Mouse (Mus musculus) limb, embryonic 10.5 days (tissue): Measurements from ENCODE around the gene Plce1. TPM values are rescaled to one million over a fixed set of nuclear protein-coding genes. Genes with fewer than 3 reads are reported as not detected.

Experiments
- DNase-seq: peaks from one replicate; pipeline ENCODE4 v3.0.0-alpha.2; 2017; ENCODE audit warnings: low spot score
- H3K27ac ChIP-seq: fragments of 300-500 bp; sonication (generic); 2 replicates; pipeline ENCODE4 v1.5.1; 2016; ENCODE audit warnings: mild to moderate bottlenecking
- H3K27me3 ChIP-seq: fragments of 300-500 bp; sonication (generic); 2 replicates; pipeline ENCODE4 v1.6.1; 2016; ENCODE audit warnings: low read depth, mild to moderate bottlenecking; ENCODE audit not compliant: poor library complexity, severe bottlenecking
- H3K36me3 ChIP-seq: fragments of 300-500 bp; sonication (generic); 2 replicates; pipeline ENCODE4 v1.6.1; 2016; ENCODE audit warnings: mild to moderate bottlenecking, moderate library complexity
- H3K4me1 ChIP-seq: fragments of 300-500 bp; sonication (generic); 2 replicates; pipeline ENCODE4 v1.6.1; 2016
- H3K4me3 ChIP-seq: fragments of 300-500 bp; sonication (generic); 2 replicates; pipeline ENCODE4 v1.5.1; 2016; ENCODE audit warnings: mild to moderate bottlenecking, moderate library complexity
- H3K9me3 ChIP-seq: fragments of 300-500 bp; sonication (generic); replicated peaks from 2 replicates; pipeline ENCODE4 v1.6.1; 2016; ENCODE audit warnings: mild to moderate bottlenecking
- WGBS: fragments of 180-500 bp; shearing (Covaris S2); methylation state at CpG from one replicate; pipeline ENCODE4 v1.1.7; 2016; 5-methylcytosine and 5-hydroxymethylcytosine counted together
- polyA plus RNA-seq: library from polyadenylated mRNA; unstranded; fragments of >200 nt; fragmentation: Nextera tagmentation; extraction: Ambion mirVana; gene quantifications from 2 replicates; pipeline ENCODE4 v1.2.1, GENCODE M21; 2016

Gene Plce1
- polyA plus RNA-seq, 1 experiment from 2014 or later: 2.6 TPM

DNA sequence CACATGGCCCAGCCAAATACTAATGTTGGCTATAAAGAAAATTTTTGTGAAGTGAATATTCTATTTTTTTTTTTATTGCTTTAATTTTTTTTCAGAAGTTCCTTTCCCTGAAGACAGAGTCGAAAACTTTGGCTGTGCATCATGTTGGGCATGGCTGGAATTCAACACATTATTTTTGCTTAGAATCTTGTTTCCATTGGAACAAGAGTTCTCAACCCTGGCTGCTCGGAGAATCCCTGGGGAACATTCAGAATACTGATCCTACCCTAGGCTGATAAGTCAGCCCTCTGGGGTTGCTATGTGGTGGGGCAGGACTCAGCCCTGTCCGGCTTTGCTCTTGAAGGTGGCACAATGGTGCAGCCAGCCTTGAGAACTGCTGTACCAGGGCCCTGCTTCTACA is 118.1 kb downstream of the Plce1 start:
- H3K4me3 ChIP-seq: no peak overlapping the region
- 91% methylated on average over 3 of the region's 3 CpGs for WGBS
- no peaks in the 10 kb centered on the region for H3K36me3 ChIP-seq
- DNase-seq: no peak
- no peaks in the 10 kb centered on the region for H3K9me3 ChIP-seq
- H3K4me1 ChIP-seq: peaks cover 14% of the 10 kb centered on the region
- no peaks in the 10 kb centered on the region for H3K27me3 ChIP-seq
- no peak overlapping the region for H3K27ac ChIP-seq

DNA sequence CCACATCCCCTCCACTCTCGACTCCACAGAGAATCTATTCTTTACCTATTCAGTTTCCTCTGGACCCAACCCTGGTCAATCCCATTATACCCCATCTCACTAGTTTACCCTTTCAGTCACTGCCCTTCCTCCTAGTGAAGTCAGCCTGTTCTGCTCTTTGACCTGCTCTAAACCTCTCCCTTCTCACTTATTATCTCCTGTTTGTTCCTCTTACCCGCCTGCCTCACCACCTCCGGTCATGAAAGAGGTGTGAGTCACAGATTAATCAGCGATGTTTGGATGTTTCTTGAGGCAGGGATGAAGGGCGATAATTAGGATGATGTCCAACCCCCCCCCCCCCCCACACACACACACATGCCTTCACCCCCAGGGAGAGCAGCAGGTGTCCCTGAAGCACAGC is 120.2 kb downstream of the Plce1 start:
- WGBS: 78% methylated on average over 5 of the region's 5 CpGs
- no peak for DNase-seq
- Histone ChIP-seq H3K36me3 (no peaks in the 10 kb centered on the region), H3K4me3 (no peak overlapping the region), H3K27ac (no peak overlapping the region), H3K9me3 (no peaks in the 10 kb centered on the region), H3K4me1 (peaks cover 10% of the 10 kb centered on the region), H3K27me3 (no peaks in the 10 kb centered on the region)

DNA sequence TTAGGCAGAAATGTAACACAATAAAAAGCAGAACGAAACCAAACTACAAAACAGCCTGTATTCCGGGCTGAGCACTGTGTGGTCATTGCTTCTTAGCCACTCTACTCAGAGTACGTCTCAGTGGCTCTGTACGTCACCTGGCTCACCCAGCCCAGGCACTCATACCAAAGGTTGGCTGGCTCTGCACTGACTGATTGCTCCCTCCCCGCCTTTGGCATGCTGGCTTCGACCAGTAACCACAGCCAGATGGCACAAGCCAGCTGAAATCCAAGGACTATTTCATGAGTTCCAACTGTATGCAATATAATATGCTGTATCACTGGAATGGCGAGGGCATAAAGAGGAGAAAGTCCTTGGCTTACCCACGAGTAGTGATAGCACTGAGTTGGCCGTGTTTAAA is 121.9 kb downstream of the Plce1 start:
- Histone ChIP-seq H3K36me3 (no peaks in the 10 kb centered on the region), H3K27me3 (no peaks in the 10 kb centered on the region), H3K9me3 (no peaks in the 10 kb centered on the region), H3K4me1 (peaks cover 8% of the 10 kb centered on the region), H3K27ac (no peak overlapping the region), H3K4me3 (no peak overlapping the region)
- WGBS: 79% methylated on average over 9 of the region's 9 CpGs
- DNase-seq: no peak

DNA sequence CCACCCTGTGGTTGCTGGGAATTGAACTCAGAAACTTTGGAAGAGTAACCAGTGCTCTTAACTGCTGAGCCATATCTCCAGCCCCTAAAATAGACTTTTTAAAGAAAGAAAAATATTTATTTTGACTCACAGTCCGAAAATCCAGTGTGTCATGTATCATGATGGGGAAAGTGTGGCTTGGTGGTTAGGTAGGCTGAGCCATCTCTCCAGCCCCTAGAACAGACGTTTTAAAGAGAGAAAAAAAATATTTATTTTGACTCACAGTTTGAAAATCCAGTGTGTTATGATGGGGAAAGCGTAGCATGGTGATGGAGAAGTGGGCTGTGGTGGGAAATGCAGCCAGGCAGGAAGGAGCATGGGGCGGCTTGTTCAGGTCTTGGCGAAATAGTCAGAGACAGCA is 126.3 kb downstream of the Plce1 start:
- no peak overlapping the region for H3K4me3 ChIP-seq
- WGBS: 88% methylated on average over 5 of the region's 5 CpGs

DNA sequence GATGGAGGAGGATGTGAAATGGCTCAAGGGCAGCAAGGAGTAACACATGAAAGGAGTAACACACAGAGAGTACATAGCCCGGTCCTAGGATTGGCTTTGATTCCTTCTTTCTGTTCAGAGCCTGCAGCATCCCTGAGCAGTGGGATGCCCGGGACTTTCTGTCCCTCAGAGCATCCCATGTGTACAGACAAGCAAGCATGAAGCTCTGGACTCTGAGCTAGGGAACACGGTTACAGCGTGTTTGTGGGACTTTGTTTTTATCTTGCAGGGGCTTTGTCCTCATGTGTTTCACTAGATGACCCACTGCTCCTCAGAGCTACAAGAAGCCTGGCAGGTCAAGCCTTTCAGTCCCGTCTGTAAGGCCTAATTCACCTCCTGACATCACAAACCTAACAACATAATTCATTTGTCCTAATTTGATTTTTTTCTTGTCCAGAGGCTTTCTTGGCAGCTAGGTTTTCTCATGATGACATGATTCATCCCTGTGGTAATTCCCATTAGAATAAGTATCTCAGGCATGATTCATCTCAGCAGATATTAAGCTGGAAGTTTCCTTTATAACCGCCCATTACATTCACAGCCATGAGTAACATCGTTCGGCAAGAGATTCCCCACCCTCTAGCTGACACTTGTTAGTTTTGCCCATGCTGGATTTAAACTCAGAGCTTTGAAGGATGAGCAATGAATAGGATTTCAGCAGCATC is 128.2 kb downstream of the Plce1 start:
- Histone ChIP-seq H3K4me1 (no peaks in the 10 kb centered on the region), H3K27ac (no peak overlapping the region), H3K27me3 (no peaks in the 10 kb centered on the region), H3K9me3 (no peaks in the 10 kb centered on the region), H3K36me3 (no peaks in the 10 kb centered on the region), H3K4me3 (no peak overlapping the region)
- DNase-seq: no peak
- WGBS: 86% methylated on average over 8 of the region's 8 CpGs

More for the DNA sequence above, 126.3 kb downstream of the Plce1 start:
- Histone ChIP-seq H3K9me3 (no peaks in the 10 kb centered on the region), H3K4me1 (0 out of 2 replicates have a peak, but pooled peaks cover 3% of the 10 kb centered on the region), H3K36me3 (no peaks in the 10 kb centered on the region), H3K27ac (no peak overlapping the region), H3K27me3 (no peaks in the 10 kb centered on the region)
- DNase-seq: no peak

DNA sequence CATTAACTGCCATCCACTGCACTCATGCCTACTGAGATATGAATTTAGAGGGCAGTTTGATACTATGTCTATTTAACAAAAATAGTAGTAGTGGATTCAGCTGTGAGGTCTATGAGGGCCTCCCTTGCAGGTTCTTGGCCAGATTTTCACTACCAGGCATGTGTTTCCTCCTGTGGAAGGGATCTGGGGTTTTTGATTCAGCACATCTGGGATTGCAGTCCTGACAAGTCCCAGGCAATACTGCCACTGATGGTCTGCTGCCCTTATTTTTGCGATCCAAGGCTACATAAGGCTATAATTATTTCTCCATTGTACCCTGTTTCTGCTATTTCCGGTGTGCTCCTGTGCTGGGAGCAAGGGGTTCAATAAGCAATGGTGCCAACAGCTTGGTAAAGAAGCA is 129.4 kb downstream of the Plce1 start:
- H3K27ac ChIP-seq: no peak overlapping the region
- no peak for DNase-seq
- no peaks in the 10 kb centered on the region for H3K27me3 ChIP-seq
- no peaks in the 10 kb centered on the region for H3K9me3 ChIP-seq
- H3K4me3 ChIP-seq: no peak overlapping the region
- no peaks in the 10 kb centered on the region for H3K36me3 ChIP-seq
- WGBS: 91% methylated on average over 2 of the region's 2 CpGs
- peaks cover under 1% of the 10 kb centered on the region; the same call in 1 of the 2 replicates for H3K4me1 ChIP-seq

DNA sequence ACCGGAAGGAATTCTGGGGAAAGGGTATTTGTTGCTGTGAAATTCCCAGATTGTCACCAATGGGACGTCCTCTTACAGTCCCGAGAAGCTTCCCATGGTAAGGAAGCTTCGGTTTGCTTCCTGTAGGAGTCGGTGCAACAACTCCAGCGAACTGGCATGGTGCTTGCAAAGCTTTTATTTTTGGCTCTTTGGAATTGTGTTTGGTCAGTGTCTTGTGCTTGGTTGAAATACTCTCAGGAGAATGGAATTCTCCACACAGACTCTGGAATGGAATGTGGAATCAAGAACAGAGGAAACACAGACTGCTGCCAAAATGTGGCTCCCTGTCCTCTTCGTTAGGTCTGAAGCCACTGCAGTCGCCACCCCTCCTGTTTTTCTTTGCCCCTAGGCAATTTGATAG is 129.9 kb downstream of the Plce1 start:
- Histone ChIP-seq H3K4me3 (no peak overlapping the region), H3K4me1 (peaks cover 2% of the 10 kb centered on the region; the same call in 1 of the 2 replicates), H3K9me3 (no peaks in the 10 kb centered on the region), H3K36me3 (no peaks in the 10 kb centered on the region), H3K27ac (no peak overlapping the region), H3K27me3 (no peaks in the 10 kb centered on the region)
- no peak for DNase-seq
- 90% methylated on average over 8 of the region's 8 CpGs for WGBS

DNA sequence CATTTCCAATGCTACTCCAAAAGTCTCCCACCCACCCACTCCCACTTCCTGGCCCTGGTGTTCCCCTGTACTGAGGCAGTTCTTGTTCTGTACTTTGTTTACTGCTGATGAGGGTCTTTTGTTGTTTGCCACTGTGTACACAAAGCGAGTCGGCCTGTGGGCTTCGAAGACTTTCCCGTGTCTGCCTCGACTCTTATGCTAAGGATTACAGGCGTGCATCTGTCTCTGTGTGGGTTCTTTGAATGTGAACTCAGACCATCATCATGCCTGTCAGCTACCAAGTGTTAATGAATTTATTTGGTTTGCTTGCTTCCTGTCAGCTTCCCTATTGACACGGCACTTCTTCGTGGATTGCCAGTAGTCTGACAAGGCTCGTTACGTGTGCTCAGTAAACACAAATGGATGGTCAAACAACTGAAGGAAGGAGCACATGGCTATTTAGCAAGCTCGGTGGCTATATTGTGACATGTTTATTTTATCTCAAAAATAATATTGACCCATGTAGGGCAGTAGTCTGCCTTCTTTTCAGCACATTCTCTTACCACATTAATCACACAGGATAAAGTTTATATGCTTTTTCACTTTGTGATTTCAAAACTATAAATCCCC is 133.3 kb downstream of the Plce1 start:
- Histone ChIP-seq H3K36me3 (no peaks in the 10 kb centered on the region), H3K4me1 (peaks cover 2% of the 10 kb centered on the region; the same call in 1 of the 2 replicates), H3K27me3 (no peaks in the 10 kb centered on the region), H3K4me3 (no peak overlapping the region), H3K9me3 (no peaks in the 10 kb centered on the region), H3K27ac (no peak overlapping the region)
- 84% methylated on average over 11 of the region's 11 CpGs for WGBS
- no peak for DNase-seq

DNA sequence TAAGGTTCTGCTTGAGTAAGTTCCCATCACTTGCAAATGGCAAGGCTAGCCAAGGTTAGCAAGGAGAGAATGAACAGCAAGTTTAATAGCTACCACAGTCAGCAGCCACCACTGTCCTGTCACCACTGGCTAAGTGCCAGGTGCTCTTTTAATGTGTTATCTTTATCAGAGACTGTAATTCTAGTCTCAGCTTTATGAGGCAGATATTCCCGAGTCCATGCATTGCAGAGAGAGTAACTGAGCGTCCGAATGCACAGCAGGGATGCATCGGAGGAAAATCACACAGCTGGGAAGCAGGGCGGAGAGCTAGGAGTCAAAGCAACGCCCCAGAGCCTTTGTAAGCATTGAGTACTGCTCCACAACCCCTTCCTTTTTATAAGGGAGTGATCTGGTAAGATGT is 134.4 kb downstream of the Plce1 start:
- Histone ChIP-seq H3K9me3 (no peaks in the 10 kb centered on the region), H3K4me1 (peaks cover 2% of the 10 kb centered on the region; the same call in 1 of the 2 replicates), H3K36me3 (no peaks in the 10 kb centered on the region), H3K27ac (no peak overlapping the region), H3K4me3 (no peak overlapping the region), H3K27me3 (no peaks in the 10 kb centered on the region)
- no peak for DNase-seq
- 68% methylated on average over 6 of the region's 6 CpGs for WGBS

DNA sequence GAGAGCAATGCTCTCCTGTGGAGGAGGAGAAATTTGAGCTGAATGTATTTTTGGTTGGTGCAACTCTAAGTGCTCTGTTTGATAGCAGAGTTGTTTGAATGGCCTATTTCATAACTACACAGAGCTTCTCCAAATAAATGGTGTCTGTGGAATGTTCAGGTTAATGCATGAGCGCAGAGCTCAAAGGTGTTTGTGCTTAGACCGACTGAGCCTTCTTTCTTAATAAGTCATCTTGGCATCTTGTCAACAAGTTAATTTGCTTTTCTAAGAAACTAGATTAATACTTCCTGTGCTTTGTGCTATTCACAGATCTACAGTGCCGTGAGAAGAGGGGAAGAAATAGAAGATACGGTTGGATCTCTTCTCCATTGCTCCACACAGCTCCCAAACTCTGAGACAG is 139.2 kb downstream of the Plce1 start:
- no peaks in the 10 kb centered on the region for H3K9me3 ChIP-seq
- no peaks in the 10 kb centered on the region for H3K36me3 ChIP-seq
- H3K27ac ChIP-seq: no peak overlapping the region
- no peaks in the 10 kb centered on the region for H3K27me3 ChIP-seq
- WGBS: 87% methylated on average over 4 of the region's 4 CpGs
- peaks cover 8% of the 10 kb centered on the region; the same call in 1 of the 2 replicates for H3K4me1 ChIP-seq
- DNase-seq: no peak
- H3K4me3 ChIP-seq: no peak overlapping the region

DNA sequence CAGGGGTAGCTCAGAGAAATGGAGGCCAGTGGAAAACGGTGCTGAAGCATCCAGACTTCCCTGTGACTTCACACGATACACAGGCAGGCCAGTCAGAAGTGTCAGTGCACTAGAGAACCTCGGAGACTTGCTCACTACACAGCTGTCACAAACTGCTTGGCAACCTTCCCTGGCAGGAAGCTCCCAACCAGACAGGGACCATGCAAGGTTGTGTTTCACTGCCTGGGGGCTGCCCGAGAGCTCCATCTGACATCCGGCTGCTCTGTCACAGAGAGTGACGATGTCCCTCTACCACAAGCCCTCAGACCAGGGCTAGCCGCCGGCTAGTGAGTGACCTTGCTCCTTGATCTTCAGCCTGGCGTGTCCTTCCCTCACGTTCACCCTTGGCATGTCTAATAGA is 140.6 kb downstream of the Plce1 start:
- no peak for DNase-seq

DNA sequence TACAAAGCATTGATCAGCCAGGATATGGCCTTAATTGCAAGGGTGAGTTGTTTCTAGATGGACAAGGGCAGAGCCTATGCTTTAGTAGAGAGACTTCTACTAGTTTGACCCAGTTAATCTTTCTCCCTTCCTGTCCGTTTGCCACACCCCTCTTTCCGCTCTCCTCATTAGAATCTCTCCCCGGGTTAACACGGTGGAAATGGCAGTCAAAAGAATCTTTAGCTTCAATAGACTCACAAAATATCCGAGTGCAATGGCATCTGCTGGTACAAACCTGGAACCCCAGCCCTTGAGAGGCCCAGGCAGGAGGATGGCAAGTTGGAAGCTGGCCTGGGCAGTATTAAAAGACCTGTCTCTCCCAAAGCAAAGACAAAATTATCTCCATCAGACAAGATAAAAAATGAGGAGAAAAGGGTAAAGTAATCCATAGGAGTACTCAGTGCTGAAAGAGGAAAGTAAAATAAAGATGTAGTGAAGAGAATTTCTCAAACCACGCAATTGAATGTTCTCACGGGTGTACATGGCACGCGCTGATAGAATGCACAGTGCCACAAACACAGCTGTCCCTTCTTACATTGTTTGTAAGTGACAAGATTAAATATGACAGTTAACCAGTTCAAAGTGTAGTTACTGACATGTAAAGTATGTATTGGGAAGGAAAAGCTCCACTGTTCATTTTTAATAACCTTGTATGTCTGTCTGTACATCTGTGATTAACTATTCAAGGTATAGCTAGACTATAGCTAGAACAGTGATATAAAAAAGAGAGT is 145.5 kb downstream of the Plce1 start:
- H3K36me3 ChIP-seq: no peaks in the 10 kb centered on the region
- H3K27ac ChIP-seq: no peak overlapping the region
- DNase-seq: no peak
- H3K4me3 ChIP-seq: no peak overlapping the region
- peaks cover 6% of the 10 kb centered on the region; the same call in 1 of the 2 replicates for H3K4me1 ChIP-seq
- 85% methylated on average over 9 of the region's 9 CpGs for WGBS
- H3K9me3 ChIP-seq: no peaks in the 10 kb centered on the region
- H3K27me3 ChIP-seq: no peaks in the 10 kb centered on the region

More for the DNA sequence above, 140.6 kb downstream of the Plce1 start:
- 90% methylated on average over 10 of the region's 10 CpGs for WGBS
- H3K27ac ChIP-seq: no peak overlapping the region
- no peaks in the 10 kb centered on the region for H3K36me3 ChIP-seq
- no peaks in the 10 kb centered on the region for H3K9me3 ChIP-seq
- peaks cover 6% of the 10 kb centered on the region; the same call in 1 of the 2 replicates for H3K4me1 ChIP-seq
- no peaks in the 10 kb centered on the region for H3K27me3 ChIP-seq
- no peak overlapping the region for H3K4me3 ChIP-seq
